Mouse (Mus musculus): ENCODE results near the gene Tspan31.

The Tspan31 gene

DNA sequence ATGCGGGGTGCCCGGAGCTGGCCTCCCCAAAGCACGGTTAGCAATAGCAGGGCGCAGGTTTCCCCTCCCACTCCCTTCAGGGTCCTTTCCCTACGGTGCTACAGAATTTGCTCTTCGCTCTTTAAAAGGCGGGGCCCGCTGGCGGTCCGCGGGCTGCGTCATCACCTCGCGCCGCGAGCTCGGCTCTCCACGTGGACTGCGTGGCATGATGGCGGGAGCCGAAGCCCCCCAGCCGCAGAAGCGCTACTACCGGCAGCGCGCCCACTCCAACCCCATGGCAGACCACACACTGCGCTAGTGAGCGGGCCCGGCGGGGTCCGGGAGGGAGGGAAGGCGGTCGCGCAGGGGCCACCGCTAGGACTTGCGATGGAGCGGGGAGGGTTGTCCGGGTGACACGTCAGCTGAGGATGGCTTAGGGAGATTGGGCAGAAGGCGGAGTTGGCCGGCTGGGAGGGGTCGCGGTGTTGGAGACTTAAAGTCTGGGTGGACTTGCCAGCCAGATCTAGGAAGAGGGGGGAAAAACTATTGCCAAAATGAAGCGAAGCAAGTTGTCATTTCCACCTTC lies 28.2 kb downstream of the Tspan31 start:
- peak; percentile 89 for DNase-seq

- DNase-seq = peak; percentile 30
These were observed 28.7 kb downstream of the Tspan31 start, which contains the start of the genes Mettl1 and Eef1akmt3 for GRCm38 (mm10) chr10:127041274-127041766. Gene Mettl1, plus strand, starts transcription at chr10:127041414. Gene Eef1akmt3, minus strand, starts transcription at chr10:127041513.

- DNase-seq = no peak
These were observed 29.4 kb downstream of the Tspan31 start for GRCm38 (mm10) chr10:127040569-127041214.

GRCm38 (mm10) chr10:127037641-127038040 lies 32.4 kb downstream of the Tspan31 start:
- no peak for DNase-seq

DNA sequence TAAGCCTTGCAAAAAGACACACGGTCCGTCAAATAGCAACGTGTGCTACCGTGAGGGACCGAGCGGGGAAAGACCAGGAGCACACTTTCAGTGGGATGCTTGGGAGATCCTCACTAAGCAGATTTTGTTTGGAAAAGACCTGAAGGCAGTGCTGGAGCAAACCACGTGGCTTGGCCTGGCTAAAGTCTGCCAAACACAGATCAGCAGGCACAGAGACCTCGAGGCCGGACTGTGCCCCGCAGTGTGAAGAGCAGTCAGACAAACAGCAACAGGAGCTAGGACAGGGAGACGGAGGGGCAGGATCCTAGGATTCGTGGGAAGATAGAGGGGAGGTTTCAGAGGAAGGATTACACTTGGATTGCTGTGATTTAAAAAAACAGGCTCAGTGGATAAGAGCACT lies 33.8 kb downstream of the Tspan31 start:
- DNase-seq = no peak

- DNase-seq = no peak
These were observed 36.7 kb downstream of the Tspan31 start for GRCm38 (mm10) chr10:127033301-127033741.

- peak; percentile 93 for DNase-seq
These were observed 39.4 kb downstream of the Tspan31 start, which contains the start of gene Tsfm for GRCm38 (mm10) chr10:127030336-127031296. Gene Tsfm, minus strand, starts transcription at chr10:127030840.

DNA sequence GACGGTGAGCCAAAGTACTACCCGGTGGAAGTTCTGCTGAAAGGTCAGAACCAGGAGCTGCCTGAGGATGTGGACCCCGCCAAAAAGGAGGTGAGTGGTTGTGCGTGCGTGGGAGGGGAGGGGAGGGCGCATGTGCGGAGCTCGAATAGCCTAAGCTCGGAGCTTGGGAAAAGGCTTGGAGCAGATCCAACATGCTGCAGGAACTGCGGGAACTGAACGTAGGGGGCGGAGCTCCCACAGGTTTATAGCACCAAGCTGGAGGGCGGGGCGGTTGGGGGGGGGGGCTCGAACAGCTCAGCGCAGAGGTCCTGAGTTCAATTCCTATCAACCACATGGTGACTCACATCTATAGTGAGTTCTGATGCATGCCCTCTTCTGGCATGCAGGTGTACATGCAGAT lies 51.6 kb downstream of the Tspan31 start:
- no peak for DNase-seq

All from lung, postnatal 36 days (tissue).